Mouse (Mus musculus) gastrocnemius, adult 2 months (tissue): ENCODE results near the gene Baz2a. TPM values are rescaled to one million over a fixed set of nuclear protein-coding genes. Genes with fewer than 3 reads are reported as not detected.
"Not testable (repeated sequence)": the region's sequence is repeated elsewhere in the genome, so short reads cannot be mapped to it uniquely, and the experiment has no call there.

ENCODE experiments used
- DNase-seq: peaks from one replicate; pipeline ENCODE4 v3.0.0; 2022
- H3K27ac ChIP-seq: fragments of 200-600 bp; 2 replicates; pipeline ENCODE4 v1.8.1; 2022; ENCODE audit warnings: mild to moderate bottlenecking
- H3K4me3 ChIP-seq: fragments of 200-600 bp; 2 replicates; pipeline ENCODE4 v1.8.1; 2022; ENCODE audit warnings: mild to moderate bottlenecking, moderate library complexity
- CTCF ChIP-seq: fragments of 200-600 bp; IDR thresholded peaks from 2 replicates; pipeline ENCODE4 v1.8.1; 2022; ENCODE audit warnings: antibody characterized with exemption, mild to moderate bottlenecking, moderate library complexity
- intact Hi-C: fragments of 180-260 bp; cut with DNase I; formaldehyde crosslinking; loops from one replicate; pipeline ENCODE4 v1.15.1; 2025
- total RNA-seq, 2 experiments: library from RNA; stranded (reverse); gene quantifications; 2 replicates each; pipeline ENCODE4 v1.2.3; 2021

Gene Baz2a
- total RNA-seq, 2 experiments from 2014 or later, result 12.7 to 13.2 TPM

DNA sequence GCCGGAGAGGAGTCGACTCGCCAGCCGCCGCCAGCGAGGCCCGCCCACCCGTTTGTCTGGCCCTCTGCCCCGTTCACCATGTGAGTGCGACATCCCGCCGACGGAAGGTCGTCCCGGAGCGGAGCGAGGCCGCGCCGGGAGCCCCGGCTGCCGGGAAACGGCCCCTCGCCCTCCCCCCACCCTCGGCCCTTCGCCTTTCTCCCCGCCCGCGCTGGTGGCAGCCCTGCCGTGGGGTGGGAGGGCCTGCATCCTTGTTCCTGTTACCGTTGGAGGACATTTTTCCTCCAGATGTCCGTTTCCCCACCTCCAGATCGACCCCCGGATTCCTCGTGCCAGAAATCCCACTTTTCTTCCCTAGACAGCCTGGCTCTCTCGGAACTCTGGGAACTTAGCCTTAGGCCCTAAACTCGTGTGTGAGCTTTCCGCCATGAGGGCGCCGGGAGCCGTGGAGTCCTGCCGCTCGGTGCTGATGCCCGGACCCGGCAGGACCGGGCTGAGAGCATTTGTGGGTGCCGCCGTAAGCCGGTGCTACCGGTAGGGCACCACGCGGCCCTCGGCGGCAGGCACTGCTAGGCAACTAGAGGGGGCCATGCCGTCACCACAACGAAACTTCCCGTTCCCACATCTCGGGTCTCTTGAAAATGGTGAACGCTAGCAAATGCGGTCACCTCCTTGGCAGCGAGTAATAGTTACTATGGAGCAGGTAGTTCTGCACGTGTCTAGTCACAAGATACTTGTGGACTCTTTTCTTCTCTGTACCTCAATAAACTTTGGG lies 32.0 kb upstream of the Baz2a start:
- peak; percentile 69 for DNase-seq
- H3K4me3 ChIP-seq, result peak overlapping the region; percentile 94
- peak overlapping the region; percentile 98 for H3K27ac ChIP-seq
- intact Hi-C loops, result no loop called here
- peak; percentile 23; the same call in 1 of the 2 replicates for TF ChIP-seq CTCF

DNA sequence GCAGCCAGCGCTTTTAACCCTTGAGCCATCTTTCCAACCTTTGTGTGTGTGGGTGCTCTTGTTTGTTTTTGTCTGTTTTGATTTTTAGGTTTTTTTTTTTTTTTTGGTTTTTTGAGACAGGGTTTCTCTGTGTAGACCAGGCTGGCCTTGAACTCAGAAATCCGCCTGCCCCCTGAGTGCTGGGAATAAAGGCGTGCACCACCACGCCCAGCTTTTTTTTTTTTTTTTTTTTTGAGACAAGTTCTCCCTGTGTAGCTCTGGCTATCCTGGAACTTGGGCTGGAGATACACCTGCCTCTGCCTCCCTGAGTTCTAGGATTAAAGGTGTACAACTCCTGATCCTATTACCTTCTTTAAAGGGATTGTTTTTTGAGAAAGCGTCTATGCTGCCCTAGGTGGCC lies 30.3 kb upstream of the Baz2a start:
- H3K4me3 ChIP-seq, result peak overlapping the region; percentile 94
- intact Hi-C loops, result no loop called here

DNA sequence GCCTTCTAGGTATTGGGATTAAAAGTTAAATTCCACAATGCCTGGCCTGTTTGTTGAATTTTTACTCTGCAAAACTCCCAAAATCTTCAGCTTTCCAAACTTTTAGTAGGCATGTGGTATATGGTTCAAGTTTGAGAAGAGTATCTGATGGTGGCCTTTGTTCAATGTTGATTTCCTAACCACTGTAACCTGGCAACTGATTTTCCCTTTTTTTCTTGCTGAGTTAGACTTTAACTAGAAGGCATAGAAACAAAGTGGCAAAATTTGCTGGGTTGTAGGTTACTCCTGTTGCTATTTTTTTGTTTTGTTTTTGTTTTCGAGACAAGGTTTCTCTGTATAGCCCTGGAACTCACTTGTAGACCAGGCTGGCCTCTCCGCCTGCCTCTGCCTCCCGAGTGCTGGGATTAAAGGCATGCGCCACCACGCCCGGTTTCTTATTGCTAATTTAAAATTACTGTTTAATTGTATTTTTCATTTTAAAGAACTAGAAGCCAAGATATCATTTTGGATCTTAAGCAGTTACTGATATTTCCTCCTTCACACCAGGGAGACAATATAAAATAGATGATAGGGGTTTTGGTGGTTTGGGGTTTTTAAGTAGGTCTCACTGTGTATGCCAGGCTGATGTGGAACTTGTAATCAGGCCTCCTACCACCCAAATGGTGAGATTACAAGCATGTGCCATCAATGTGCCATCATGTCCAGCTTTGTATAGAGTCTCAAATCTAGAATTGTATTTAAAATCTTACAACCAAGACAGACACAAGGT lies 29.0 kb upstream of the Baz2a start:
- no peak for DNase-seq

More for the DNA sequence above, 30.3 kb upstream of the Baz2a start:
- H3K27ac ChIP-seq, result peak overlapping the region; percentile 98
- DNase-seq, result no peak
- no peak for TF ChIP-seq CTCF

DNA sequence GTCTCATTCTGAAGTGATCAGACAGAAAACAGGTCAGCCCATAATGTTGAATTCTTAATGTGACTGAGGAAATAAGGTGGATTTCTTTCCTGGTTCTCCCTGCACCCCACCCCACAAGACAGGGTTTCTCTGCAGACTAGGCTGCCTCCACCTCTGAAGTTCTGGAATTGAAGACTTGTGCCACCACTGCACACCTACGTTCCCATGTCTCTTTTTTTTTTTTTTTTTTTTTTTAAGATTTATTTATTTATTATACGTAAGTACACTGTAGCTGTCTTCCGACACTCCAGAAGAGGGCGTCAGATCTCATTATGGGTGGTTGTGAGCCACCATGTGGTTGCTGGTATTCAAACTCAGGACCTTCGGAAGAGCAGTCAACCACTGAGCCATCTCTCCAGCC lies 25.3 kb upstream of the Baz2a start:
- no peak for TF ChIP-seq CTCF
- no peak for DNase-seq
- Histone ChIP-seq H3K27ac (no peak overlapping the region), H3K4me3 (no peak overlapping the region)
- intact Hi-C loops, result no loop called here

More for the DNA sequence above, 29.0 kb upstream of the Baz2a start:
- no peak overlapping the region for H3K27ac ChIP-seq
- H3K4me3 ChIP-seq, result no peak overlapping the region
- intact Hi-C loops, result no loop called here
- no peak for TF ChIP-seq CTCF

DNA sequence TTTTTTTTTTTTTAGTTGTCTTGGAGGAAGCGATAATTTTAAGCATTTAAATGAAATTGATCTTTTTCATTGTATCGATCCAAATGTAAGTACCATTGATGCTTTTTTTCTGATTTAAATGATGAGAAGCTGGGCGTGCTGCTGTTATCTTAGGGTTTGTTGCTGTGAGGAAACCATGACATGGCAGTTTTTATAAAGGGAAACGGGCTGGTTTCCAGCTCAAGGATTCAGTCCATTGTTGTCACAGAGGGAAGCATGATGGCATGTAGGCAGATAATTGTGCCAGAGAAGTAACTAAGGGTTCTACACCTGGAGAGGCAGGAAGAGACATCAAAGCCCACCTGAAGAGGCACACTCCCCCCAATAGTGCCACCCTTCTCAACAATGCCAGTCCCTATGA lies 22.2 kb upstream of the Baz2a start:
- Histone ChIP-seq H3K27ac (no peak overlapping the region), H3K4me3 (no peak overlapping the region)
- DNase-seq, result no peak
- TF ChIP-seq CTCF, result no peak
- intact Hi-C loops, result no loop called here

DNA sequence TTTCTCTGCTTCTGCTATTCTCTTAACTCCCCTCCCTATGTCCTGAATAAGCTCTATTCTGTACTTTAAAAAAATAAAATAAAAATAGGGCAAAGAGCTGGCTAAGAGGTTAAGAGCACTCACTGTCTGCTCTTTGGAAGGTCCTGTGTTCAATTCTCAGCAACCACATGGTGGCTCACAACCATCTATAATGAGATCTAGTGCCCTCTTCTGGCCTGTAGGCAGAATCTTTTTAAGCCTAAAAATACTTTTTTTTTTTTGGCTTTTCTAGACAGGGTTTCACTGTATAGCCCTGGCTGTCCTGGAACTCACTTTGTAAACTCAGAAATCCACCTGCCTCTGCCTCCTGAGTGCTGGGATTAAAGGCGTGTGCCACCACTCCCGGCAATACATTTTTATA lies 20.9 kb upstream of the Baz2a start:
- H3K4me3 ChIP-seq, H3K27ac ChIP-seq, DNase-seq, intact Hi-C loops: not testable (repeated sequence)
- TF ChIP-seq CTCF, result peak; percentile 9; the same call in 1 of the 2 replicates

DNA sequence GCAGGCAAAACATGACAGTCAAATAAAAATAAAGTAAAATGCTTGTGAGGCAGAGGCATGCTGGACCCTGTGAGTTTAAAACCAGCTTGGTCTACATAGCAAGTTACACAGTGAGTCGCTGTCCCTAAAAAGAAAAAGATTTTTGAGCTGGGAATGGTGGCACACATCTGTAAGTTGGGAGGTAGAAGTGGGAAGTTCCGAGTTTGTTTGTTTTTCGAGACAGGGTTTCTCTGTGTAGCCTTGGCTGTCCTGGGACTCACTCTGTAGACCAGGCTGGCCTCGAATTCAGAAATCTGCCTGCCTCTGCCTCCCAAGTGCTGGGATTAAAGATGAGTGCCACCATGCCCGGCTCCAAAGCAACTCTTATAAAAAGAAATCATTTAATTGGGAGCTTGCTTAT lies 13.1 kb upstream of the Baz2a start:
- H3K4me3 ChIP-seq, intact Hi-C loops, H3K27ac ChIP-seq, DNase-seq: not testable (repeated sequence)

DNA sequence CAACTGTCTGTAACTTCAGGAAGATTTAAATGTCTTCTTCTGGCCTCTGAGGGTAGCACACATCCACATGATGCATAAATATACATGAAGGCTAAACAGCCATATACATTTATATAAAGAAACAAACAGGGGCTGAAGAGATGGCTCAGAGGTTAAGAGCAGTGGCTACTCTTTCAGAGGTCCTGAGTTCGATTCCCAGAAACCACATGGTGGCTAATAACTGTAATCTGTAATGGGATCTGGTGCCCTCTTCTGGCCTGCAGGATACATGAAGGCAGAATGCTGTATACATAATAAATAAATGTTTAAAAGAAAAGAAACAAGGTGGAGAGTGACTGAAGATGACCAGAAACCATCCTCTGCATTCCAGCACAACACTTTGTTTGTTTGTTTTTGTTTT lies 10.9 kb upstream of the Baz2a start:
- no peak for DNase-seq
- TF ChIP-seq CTCF, result peak; percentile 58
- no peak overlapping the region for H3K27ac ChIP-seq

DNA sequence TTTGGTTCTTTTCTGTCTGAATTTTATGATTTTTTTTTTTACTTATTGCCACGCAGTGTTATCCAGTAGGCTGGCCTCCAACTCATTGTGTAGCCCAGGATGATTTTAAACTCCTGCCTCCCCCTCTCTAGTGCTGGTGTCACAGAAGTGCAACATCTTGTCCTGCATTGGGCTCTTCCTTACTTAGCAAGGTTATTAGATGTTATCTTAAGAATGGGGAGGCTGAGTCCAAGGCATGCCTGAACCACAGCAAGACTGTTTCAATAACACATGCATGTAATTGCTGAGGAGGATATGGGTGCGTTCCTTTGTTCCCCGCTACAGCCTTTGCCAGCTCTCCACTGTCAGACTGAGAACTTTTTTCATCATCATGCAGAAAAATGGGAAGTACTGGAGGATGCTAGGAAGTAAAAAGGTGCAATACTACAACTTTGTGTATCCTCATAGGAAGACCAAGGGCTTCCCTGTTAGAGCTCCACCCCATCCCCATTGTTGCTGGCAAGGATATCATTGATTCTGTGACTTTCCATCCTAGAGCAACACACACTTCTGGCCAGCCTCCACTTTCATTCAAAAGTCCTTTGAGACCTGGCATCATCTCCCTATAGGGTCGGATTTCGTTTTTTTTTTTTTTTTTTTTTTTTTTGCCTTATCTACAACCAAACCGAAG lies 9.4 kb upstream of the Baz2a start:
- Histone ChIP-seq H3K27ac (peak overlapping the region; percentile 98), H3K4me3 (peak overlapping the region; percentile 76)
- TF ChIP-seq CTCF, result no peak
- DNase-seq, result no peak
- intact Hi-C loops, result loop anchor here (5.0 kb wide), 1 partner anchor 45 kb away; the partner anchor contains the start of gene Naca

More for the DNA sequence above, 10.9 kb upstream of the Baz2a start:
- no peak overlapping the region for H3K4me3 ChIP-seq
- intact Hi-C loops, result loop anchor here (5.0 kb wide), 1 partner anchor 43 kb away; the partner anchor contains the start of gene Naca

DNA sequence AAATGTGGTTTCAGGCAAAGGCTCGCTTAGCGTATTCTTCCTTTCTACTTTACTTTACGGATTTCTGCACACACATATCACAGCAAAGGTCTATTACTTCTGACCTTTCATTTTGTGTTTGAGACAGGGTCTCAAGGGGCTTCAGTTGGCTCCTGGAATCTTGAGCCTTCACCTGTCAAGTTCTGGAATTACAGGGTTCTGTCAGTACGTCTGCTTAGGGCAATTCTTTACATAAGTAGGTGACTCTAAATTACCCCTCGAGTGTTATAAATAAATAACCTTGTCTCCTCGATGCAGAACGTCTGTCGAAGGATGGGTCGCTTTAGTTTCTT lies 8.9 kb upstream of the Baz2a start:
- peak overlapping the region; percentile 98 for H3K27ac ChIP-seq
- no peak for TF ChIP-seq CTCF
- intact Hi-C loops, result loop anchor here (5.0 kb wide), 1 partner anchor 45 kb away; the partner anchor contains the start of gene Naca
- H3K4me3 ChIP-seq, result peak overlapping the region; percentile 76
- no peak for DNase-seq

DNA sequence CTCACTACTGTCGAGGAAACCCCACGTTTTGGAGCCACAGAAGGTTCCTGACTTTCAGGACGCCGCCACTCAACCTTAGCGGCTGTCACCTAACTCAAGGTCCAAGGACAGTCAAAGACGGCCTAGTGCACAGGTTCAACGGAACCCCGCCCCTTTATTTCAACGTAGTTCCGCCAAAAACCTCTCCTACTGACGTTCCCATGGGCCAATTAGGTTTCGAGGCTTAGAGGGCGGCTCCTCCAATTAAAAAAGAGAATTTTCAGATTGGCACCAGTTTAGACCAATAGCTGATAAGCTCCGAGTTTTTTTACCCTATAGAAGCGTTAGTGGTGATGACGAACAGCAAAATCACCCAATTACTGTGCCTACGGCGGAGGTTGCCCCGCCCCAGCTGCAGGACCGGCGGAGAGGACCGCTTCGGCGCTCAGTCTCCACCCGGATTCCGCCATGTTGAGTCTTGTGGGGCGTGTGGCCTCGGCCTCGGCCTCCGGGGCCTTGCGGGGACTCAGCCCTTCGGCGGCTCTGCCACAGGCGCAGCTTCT lies 8.4 kb upstream of the Baz2a start, which contains the start of gene Atp5b:
TSS of gene Atp5b (plus strand) at position 394 of the 542 bp plus-strand sequence.
- peak within 1 kb of the TSS; percentile 98 for H3K27ac ChIP-seq
- TF ChIP-seq CTCF, result no peak
- intact Hi-C loops, result loop anchor here (5.0 kb wide), 1 partner anchor 46 kb away; the partner anchor contains the start of gene Naca
- H3K4me3 ChIP-seq, result peak within 1 kb of the TSS; percentile 84
- DNase-seq, result peak; percentile 96

DNA sequence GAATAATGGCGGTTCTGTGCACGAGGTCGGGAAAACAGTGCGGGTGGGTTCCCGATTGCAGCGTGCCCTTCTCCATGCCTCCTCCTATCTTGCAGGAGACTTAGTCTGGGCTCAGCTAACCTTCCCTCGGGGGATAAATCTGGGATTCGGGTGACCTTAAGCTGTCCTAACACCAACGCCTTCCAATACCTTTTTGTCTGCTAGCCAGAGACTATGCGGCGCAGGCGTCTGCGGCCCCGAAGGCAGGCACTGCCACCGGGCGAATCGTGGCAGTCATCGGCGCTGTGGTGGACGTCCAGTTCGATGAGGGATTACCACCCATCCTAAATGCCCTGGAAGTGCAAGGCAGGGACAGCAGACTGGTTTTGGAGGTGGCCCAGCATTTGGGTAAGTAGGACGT lies 7.7 kb upstream of the Baz2a start:
- no peak for TF ChIP-seq CTCF
- DNase-seq, result peak; percentile 52
- intact Hi-C loops, result loop anchor here (5.0 kb wide), 1 partner anchor 46 kb away; the partner anchor contains the start of gene Naca
- peak overlapping the region; percentile 84 for H3K4me3 ChIP-seq
- H3K27ac ChIP-seq, result peak overlapping the region; percentile 97
